Mouse (Mus musculus): ENCODE data around the gene 1700013G24Rik.

DNA sequence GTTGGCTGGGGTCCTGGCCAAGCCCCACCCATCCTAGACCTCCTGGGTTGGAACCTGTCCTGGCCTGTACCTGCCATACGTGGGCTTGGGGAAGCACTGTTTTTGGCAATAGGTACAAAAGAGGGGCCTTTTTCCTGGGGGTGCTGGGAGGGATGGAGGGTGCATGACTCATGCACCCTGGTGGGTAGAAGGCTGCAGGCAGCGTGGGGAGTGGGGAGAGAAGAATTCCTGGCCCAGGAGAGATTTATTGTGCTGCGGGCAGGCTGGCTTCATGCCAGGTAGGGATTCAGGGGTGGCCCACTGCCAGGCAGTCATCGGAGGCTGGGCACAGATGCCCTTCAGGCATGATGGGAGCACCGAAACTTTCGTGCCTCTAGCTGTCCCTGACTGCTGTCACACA is 4.9 kb upstream of the 1700013G24Rik start:
- TF ChIP-seq POLR2A (IDR thresholded peaks at IDR 0.05; ENCODE audit: low read depth, low read length) (no peak), CTCF (IDR thresholded peaks at IDR 0.05; ENCODE audit: extremely low read depth, insufficient read length, insufficient replicate concordance, low read depth, low read length) (no peak)
